ENCODE assay signal across 9 mouse cellular contexts in genomic region chr15:27786418-27786817, GRCm38 (mm10).
DNase-seq lines count a peak whose midpoint lies in the region; ATAC-seq and TF ChIP-seq lines count a peak whose summit lies in the region.
"Had no signal": no experiment of that assay in that cellular context is flagged by ENCODE, and none has a peak within 500 bp of the region (broad histone marks: within the 10 kb centered on the region; RNA-seq: fewer than 3 reads in every experiment).

No protein-coding gene starts in this region.

- no peak for TF ChIP-seq CTCF in lung, adult 2 months (IDR thresholded peaks at IDR 0.05; ENCODE audit: insufficient read depth, low read length)

- no peak overlapping the region for H3K9ac ChIP-seq in lung, embryonic 15.5 days
- no peak overlapping the region for H3K9ac ChIP-seq in forebrain, embryonic 14.5 days (ENCODE audit: low read length)
- H3K9ac ChIP-seq in intestine, embryonic 14.5 days (ENCODE audit: low read length), result peak overlapping the region; percentile 46; the same call in 1 of the 2 replicates
- H3K9ac ChIP-seq: liver, embryonic 14.5 days had no signal

- no peak for DNase-seq in lung, adult 2 months
- no peak for DNase-seq in forebrain, embryonic 14.5 days (ENCODE audit: low spot score)
- DNase-seq in intestine, embryonic 14.5 days (ENCODE audit: low spot score), result no peak
- DNase-seq in retina, postnatal 1 day, result peak; percentile 73
- DNase-seq in adrenal gland, adult 2 months, result no peak
- no peak for DNase-seq in cerebellum, adult 11-12 months

- WGBS in lung, embryonic 15.5 days, result 55% methylated on average over 11 of the region's 11 CpGs
- 83% methylated on average over 11 of the region's 11 CpGs for WGBS in lung, adult 2 months
- WGBS in forebrain, embryonic 14.5 days, result 47% methylated on average over 11 of the region's 11 CpGs
- 45% methylated on average over 11 of the region's 11 CpGs for WGBS in intestine, embryonic 14.5 days

- H3K9me3 ChIP-seq in lung, embryonic 15.5 days, result no peaks in the 10 kb centered on the region
- H3K9me3 ChIP-seq in forebrain, embryonic 14.5 days (replicated peaks; ENCODE audit: control insufficient read depth, low read length), result no peaks in the 10 kb centered on the region
- no peaks in the 10 kb centered on the region for H3K9me3 ChIP-seq in intestine, embryonic 14.5 days (ENCODE audit: control insufficient read depth, low read length)

- H3K27me3 ChIP-seq in lung, embryonic 15.5 days, result no peaks in the 10 kb centered on the region
- H3K27me3 ChIP-seq in forebrain, embryonic 14.5 days (replicated peaks; ENCODE audit: control insufficient read depth, insufficient read depth, low read length), result no peaks in the 10 kb centered on the region
- no peaks in the 10 kb centered on the region for H3K27me3 ChIP-seq in intestine, embryonic 14.5 days (replicated peaks; ENCODE audit: control insufficient read depth, insufficient read depth, low read length)

- no peak for TF ChIP-seq POLR2A in lung, adult 2 months (IDR thresholded peaks at IDR 0.05; ENCODE audit: borderline replicate concordance, extremely low read depth, low read depth, low read length)

- H3K36me3 ChIP-seq in lung, embryonic 15.5 days, result no peaks in the 10 kb centered on the region
- no peaks in the 10 kb centered on the region for H3K36me3 ChIP-seq in forebrain, embryonic 14.5 days (ENCODE audit: control insufficient read depth, insufficient read depth, low read length)
- no peaks in the 10 kb centered on the region for H3K36me3 ChIP-seq in intestine, embryonic 14.5 days (ENCODE audit: control insufficient read depth, insufficient read depth, low read length)

- peaks cover 78% of the 10 kb centered on the region for H3K4me1 ChIP-seq in lung, embryonic 15.5 days
- peaks cover 38% of the 10 kb centered on the region for H3K4me1 ChIP-seq in lung, adult 2 months (ENCODE audit: control insufficient read depth, insufficient read depth, low read length)
- peaks cover 75% of the 10 kb centered on the region for H3K4me1 ChIP-seq in forebrain, embryonic 14.5 days (ENCODE audit: control insufficient read depth, insufficient read depth, low read length)
- peaks cover 71% of the 10 kb centered on the region for H3K4me1 ChIP-seq in intestine, embryonic 14.5 days (replicated peaks; ENCODE audit: control insufficient read depth, insufficient read depth, low read length)

- peak overlapping the region; percentile 41 for H3K4me2 ChIP-seq in lung, embryonic 15.5 days
- H3K4me2 ChIP-seq in forebrain, embryonic 14.5 days (ENCODE audit: low read length), result peak overlapping the region; percentile 0; the same call in 1 of the 2 replicates
- H3K4me2 ChIP-seq in intestine, embryonic 14.5 days (ENCODE audit: low read length), result peak overlapping the region; percentile 54

- H3K27ac ChIP-seq in lung, embryonic 15.5 days, result peak overlapping the region; percentile 42; the same call in 1 of the 2 replicates
- no peak overlapping the region for H3K27ac ChIP-seq in forebrain, embryonic 14.5 days (ENCODE audit: low read depth, low read length)
- H3K27ac ChIP-seq in intestine, embryonic 14.5 days (ENCODE audit: low read depth), result peak overlapping the region; percentile 75; the same call in 1 of the 2 replicates
- H3K27ac ChIP-seq: liver, embryonic 14.5 days had no signal

- no peak for ATAC-seq in lung, embryonic 15.5 days (ENCODE audit: borderline replicate concordance, extremely low read depth, low FRiP score, low TSS enrichment)
- ATAC-seq in forebrain, embryonic 14.5 days, result no peak
- ATAC-seq in intestine, embryonic 14.5 days (replicated peaks; ENCODE audit: low FRiP score, low TSS enrichment, low read depth), result no peak
- no peak for ATAC-seq in erythroblast, adult 5-6 weeks (replicated peaks; ENCODE audit: low FRiP score, poor library complexity, severe bottlenecking)

- peak overlapping the region; percentile 38 for H3K4me3 ChIP-seq in lung, embryonic 15.5 days
- H3K4me3 ChIP-seq in lung, adult 2 months (replicated peaks; ENCODE audit: extremely low read depth, low read depth, low read length), result no peak overlapping the region
- H3K4me3 ChIP-seq in forebrain, embryonic 14.5 days (ENCODE audit: low read depth, low read length), result no peak overlapping the region
- peak overlapping the region; percentile 40 for H3K4me3 ChIP-seq in intestine, embryonic 14.5 days (ENCODE audit: low read depth, low read length)

Comparison
In these comparisons a context has a peak if more than half of its experiments do, and no peak if none do; other contexts are left out.
1. H3K4me3 ChIP-seq: peak in lung, embryonic 15.5 days (single experiment) and intestine, embryonic 14.5 days (single experiment); none in lung, adult 2 months (single experiment) and forebrain, embryonic 14.5 days (single experiment).
2. H3K4me2 ChIP-seq: peak in every context shown above with its lines; median percentile 54 in intestine, embryonic 14.5 days; 41 in lung, embryonic 15.5 days; 0 in forebrain, embryonic 14.5 days.